Mouse (Mus musculus): Measurements from ENCODE around the gene Mxd1.

The Mxd1 gene

DNA sequence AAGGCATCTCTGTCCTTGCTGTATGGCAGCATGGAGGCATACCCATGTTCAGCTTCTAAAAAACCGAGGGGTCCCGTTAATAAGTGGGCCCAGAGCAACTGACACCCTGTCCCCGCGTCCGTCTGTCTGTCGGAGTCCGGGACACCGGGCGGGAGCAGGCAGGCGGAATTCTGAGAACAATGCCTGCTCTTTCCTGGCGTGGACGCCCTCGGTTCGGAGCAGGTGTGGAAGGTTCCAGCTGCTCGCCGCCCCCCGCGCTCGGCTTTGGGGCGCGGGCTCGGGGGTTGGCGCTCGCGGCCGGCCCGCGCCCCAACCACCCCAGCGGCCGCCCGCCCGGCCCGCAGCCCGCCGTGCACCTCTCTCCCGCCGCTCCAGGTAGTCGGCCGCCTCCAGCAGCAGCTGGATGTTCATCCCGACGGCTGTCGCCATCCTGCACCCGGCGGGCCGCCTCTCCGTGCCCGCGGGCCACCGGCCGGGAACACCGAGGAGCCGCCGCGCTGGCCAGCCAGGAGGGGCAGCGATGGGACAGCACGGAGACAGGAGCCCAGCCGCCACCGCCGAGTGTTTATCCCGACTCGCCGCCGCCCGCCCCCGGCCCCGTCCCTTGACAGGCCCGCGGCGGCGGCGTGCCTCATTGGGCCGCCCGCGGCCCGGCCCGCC, at the start of gene Mxd1:
Gene Mxd1, minus strand, starts transcription at position 582 of the 660 bp plus-strand sequence.
- DNase-seq (ENCODE audit: low spot score): no peak

DNA sequence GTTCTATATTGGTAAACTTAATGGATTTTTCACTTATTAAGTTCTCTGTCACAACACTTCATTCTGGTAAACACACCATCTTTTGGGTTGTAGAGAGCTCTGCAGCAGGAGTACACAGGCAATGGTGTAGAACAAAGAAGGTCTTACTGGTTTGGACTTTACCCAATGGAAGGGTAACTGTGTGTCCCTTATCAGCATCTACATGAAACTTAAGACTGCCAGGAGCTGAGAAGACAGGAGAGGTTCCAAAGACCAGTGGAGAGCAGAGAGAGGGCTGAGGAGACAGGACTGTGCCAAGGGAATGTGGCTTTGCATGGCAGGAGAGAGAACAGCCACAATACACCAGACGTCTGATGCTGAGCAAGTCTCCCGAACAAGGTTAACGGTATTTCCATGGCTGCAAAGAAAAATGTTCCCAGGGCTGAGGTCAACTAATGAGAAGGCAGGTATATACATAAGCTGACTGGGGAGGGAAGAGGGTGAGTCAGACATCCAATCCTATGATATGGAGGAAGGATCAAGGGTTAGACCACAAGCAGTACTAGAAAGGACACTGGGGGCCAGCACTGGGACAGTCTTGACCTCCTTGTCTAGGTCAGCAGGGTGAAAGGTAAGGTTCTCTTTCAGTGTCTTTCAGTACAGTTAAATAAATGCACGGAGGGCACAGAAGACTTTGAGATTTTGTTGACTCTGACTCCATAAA, 39.3 kb upstream of the Mxd1 start:
- DNase-seq (ENCODE audit: low spot score): no peak

DNA sequence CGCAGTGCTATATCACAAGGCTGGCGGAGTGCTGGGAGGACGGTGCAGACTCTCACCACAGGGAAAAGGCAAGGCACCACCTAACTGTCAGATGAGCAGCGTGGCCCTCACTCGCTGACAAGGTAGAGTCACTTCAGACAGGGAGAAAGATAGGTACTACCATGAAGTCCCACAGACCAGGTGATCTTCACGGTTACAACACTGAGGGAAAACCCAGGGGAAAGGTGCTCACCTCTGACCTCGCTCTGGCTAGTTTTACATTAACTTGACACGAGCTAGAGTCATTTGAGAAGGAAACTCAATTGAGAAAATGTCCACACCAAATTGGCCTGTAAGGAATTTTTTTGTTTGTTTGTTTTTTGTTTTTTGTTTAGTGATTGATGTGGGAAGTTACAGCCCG, 33.6 kb upstream of the Mxd1 start:
- DNase-seq (ENCODE audit: low spot score): no peak

DNA sequence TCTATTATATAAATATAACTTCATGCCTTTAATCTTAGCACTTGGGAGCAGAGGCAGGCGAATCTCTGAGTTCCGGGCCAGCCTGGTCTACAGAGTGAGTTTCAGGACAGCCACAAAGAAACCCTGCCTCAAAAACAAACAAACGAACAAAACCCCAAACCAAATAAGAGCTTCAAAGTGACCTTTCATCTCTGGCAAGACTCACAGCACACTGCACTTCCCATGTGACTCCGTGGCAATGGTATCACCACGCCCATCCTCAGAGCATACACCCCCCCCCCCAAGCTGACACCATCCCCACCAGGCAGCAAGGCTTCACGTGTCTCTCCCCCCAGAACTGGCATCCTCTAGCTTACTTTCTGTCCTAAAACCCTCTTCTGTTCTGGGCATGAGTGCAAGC, 28.9 kb upstream of the Mxd1 start:
- DNase-seq (ENCODE audit: low spot score): no peak

DNA sequence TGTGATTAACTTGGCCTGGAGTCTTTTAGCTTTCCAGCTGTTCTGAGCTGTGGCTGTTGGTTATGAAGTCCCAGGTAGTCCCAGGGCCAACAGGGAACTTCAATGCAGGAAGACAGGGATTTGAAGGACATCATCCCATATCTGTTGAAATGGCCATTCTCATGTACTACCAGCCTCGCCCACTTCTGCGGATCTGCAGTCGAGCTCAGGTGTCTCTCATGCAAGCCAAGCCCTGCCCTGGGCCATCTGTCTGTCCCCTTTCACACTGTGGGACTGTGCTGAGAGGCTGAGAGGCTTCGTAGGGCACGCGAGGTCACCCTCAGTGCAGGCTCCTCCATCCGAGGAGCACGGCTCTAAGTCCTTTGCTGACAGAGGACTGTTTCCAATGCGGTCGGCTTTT, 27.3 kb upstream of the Mxd1 start:
- DNase-seq (ENCODE audit: low spot score): no peak

DNA sequence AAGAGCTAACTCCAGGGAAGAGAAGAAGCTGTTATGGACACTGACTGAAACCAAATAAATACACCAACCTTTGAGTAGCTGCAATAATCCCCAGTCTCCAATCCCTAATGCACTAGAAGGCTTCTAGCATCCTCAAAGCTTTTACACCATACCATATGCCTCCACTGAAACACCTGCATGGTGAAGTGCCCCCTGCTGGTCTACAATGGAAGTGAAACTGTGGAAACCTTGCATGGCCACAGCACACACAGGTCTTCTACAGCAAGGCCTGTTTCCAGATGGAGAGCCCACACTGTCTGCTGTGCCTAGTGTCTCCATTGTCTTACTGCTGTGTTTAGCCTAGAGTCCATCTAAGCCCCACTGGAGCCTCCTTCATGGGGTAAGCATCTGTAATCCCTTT, 25.5 kb upstream of the Mxd1 start:
- no peak for DNase-seq (ENCODE audit: low spot score)

DNA sequence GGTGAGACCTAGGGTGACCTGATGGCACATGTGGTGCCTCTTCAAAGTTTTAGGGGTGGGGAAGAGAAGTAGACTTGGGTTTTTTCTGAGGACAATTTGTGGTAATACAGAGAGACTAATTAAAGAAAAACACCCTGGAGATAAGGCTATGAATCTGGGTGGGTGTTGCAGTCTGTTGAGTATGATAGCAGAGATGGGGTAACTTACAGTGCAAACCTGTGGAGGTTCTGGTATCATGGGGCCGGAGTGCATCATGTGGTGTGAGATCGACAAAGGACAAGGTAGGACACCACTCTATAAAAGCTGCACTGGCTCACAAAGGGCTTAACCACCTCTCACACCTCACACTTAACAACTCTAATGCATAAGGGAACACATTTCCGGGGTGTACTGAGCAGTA, 20.7 kb upstream of the Mxd1 start:
- no peak for DNase-seq (ENCODE audit: low spot score)

DNA sequence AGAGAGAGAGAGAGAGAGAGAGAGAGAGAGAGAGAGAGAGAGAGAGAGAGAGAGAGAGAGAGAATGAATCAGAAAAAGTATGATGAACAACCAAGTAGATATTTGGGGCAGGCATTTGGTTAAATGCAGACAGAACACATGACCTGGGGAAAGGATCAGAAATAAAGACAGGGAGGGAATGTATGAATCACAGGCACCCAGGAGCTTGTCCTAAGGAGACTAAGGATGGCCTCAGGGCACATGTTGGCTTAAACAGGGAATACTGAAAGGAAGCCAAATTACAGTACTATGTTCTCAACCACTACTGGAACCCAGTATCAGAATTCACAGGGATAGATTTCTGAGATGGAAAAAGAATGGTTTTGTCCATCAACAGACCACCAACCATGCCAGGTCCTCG, 18.0 kb upstream of the Mxd1 start:
- DNase-seq (ENCODE audit: low spot score): no peak

DNA sequence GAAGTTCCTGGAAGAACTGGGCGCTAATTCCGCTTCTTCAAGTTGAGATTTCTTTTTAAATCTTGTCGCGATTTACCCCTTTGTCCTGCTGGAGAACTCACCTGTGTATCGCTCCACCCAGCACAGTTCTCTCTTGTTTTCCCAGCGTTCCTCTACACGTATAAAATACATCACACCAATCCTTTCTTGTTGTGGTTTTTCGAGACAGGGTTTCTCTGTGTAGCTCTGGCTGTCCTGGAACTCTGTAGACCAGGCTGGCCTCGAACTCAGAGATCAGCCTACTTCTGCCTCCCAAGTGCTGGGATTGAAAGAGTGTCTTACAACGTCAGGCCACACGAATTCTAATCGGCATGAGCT, 15.7 kb upstream of the Mxd1 start:
- DNase-seq (ENCODE audit: low spot score): no peak

DNA sequence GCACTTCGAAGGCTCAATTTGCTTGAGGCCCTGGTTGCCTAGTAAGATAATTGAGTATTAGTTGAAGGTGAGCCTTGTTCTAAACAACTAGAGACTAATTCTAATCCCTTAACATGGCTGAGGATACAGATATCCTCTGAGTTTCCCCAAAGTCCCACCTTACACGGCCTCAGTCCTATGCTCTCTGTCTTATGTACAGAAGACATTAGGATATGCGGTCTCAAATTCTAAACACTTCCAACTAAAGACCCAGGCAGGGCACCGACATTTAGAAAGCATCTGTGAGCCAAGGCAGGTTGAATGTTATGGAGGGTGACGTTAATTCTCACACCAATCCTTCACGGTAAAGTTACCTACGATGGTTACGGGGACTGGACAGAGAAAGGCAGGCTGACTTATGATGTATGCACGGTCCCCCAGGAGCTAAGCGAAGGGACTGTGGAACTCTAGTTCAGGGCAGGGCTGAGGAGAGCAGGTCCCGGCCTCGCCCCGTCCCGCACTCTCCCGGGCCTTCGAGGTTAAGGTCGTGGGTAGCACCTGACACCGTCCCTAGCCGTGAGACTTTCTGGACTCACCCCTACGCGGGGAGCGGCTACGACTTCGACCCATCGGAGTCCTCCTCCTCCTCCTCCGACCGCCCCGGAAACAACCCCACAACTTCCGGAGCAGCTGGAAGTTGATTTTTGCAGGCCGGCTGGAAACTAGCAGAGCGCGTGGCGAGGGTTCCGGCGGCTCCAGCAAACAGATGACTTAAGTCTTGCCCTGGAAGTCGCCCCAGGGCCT, 15.1 kb upstream of the Mxd1 start, which contains the start of gene Snrnp27:
Gene Snrnp27, minus strand, starts transcription at position 651 of the 783 bp plus-strand sequence.
- DNase-seq (ENCODE audit: low spot score): peak; percentile 73

DNA sequence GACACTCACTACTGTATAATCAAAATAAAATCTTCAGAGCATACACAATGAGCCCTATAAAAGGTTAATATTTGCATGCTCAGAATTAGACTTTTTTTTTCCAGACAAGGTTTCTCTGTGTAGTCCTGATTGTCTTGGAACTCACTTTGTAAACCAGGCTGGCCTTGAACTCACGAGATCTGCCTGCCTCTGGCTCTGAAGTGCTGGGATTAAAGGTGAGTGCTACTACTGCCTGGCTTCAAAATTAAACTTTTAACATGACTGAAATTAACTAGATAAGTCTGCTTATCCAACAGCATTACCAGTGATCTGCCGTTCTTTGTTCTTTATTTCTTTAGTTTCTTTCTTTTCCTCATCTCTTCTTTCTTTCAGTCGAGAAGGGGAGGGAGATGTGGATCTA, 12.3 kb upstream of the Mxd1 start:
- no peak for DNase-seq (ENCODE audit: low spot score)

DNA sequence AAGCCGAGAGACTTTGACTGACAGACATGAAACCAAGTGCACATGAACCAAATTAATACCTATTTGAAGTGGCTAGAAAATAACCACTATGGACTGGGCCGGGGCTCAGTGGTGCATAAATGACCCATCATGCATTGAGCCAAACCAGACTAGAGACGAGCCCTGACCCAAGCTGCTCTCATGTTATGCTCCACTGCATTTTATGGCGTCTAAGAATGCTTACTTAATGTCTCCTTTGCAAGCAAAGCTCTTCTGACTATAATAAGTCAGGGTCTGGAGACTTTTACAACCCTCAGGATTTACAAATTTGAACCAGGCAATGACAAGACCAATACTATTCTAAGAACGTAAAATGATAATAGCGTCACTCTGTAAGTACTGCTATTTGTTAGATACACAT, 9.4 kb upstream of the Mxd1 start:
- no peak for DNase-seq (ENCODE audit: low spot score)

DNA sequence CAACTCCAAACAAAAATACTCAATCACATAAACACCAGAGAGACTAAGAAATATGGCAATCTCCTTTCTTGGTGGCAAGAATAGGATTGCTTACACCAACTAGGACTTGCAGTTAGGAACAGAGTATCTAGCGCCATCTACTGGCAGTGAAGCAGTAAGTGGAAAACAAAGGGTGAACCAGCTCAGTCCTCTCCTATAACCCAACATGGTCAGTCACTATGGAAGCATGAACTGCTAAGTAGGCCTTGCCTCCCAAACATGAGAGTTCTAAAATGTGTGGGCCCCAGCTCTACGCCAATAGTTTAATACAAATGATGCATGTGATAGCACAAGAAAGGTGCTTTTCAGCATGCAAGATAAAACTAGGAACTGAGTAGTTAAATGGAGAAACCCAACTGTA, 1.9 kb upstream of the Mxd1 start:
- peak; percentile 67 for DNase-seq (ENCODE audit: low spot score)

DNA sequence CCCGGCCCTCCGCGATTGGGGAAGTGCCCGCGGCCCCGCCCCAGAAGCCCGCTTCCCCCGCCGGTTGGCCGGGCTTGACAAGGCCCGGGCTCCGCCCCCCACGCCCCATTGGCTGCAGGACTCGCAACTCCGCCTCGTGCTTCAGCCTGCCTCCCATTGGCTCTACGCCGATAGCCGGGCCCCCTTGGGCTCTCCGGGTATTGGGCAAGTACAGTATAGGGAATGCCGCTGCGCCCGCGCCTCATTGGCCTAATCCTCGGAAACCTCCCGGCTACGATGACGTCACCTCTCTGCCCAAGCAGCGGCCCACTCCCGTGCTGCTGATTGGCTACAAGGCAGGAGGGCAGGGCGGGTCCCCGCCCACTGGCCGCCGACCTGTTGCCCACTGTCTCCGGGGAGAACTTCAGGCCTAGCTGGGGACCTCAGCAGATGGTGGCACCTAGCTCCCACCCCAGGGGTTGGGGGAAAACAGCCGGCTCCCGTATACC, 323 bp upstream of the Mxd1 start:
- DNase-seq (ENCODE audit: low spot score): peak; percentile 99

DNA sequence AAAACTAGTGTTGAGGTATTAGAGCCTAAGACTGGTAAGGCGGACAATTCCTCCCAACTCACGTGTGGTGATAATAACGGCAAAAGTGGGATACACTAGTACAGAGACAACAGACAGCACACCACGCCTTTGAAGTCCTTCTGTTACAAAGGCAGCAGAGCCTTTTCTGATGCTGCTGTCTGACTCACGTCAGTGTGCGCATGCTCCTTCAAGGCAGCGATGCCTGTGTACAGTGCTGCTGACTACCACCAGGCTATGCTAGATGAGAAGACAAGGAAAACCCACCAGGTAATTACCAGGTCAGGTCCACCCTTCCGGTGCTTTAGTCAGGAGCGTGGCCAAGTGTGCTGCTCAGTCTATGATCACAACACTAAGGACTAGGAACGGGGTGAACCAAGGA, 1.9 kb downstream of the Mxd1 start:
- DNase-seq (ENCODE audit: low spot score): no peak

DNA sequence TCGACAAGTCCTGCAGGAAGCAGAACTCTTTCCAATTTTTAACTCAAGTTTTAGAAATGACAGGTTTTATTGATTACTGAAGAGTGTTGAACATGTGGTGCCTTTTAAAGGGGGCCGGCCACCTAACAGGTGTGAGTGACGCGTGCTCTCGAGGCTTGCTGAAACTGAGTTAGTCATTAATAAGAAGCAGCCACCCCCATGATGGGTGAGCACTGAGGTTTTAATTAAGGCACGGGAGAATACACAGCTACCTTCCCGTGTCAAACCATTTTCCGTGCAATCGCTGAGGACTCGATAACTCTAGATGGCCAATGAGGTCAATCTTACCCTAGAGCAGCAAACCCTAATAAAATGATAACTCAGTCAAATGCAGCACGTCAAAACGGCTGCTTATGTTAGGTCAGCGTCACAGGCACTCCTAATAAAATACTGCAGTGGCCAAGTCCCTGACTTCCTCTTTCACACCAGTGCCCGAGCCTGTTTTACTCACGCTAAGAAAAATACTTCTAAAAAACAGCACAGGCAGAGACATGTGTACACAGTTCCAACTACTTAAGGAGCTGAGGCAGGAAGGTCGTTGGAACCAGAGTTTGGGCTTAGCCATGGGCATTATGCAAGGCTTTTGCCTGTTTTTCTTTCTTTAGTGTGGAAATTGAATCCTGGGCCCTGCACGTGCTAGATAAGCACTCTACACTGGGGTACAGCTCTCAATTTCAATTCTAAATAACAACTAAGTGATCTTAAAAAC, 3.2 kb downstream of the Mxd1 start:
- DNase-seq (ENCODE audit: low spot score): no peak

DNA sequence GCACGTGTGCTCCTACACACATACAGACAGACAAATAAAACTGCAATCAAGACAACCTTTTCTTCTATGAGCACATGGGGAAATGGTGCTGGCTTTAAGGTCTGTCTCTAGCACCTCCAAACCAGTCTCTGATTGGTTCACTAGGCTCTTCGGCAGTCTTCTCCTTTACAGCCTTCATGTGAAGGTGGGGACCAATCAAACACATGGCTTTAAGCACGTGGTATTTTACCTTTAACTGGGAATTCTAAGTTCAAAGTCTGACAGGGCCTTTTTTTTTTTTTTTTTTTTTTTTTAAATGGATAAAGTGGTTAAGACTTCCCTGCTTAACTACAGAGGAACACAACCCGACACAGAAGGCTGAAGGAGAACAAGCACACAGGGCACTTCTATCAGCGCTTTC, 3.9 kb downstream of the Mxd1 start:
- no peak for DNase-seq (ENCODE audit: low spot score)

DNA sequence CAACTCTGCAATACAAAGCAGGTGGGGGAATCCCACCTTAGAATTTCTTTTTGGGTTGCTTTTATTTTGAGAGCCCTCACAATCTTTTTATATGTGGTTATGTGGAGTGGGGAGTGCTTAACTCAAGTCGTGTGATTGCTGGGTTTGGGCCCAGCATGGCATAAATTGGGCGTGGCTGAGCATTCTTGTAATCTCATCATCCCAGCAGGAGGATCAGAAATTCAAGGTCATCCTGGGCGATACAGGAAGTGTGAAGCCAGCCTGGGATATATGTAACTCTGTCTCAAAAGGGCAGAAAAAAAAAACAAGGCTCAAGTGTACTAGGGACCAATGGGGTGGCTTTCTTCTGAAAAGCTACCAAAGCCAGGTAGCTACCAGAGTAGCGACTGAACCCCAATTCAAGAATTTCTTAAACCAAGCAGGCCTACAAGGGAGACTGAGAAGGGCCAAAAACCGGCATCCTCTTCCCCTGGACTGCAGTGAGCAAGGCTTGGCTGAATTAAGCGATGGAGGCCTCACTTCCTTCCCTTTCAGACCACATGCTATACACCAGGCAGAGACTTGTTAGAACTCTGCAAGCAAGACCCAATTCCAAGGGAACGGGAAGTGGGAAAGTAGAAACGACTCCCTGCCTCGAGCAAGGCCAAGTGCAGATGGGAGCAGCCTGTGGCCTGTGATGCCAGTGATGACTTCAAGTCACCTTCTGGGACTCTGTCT, 8.6 kb downstream of the Mxd1 start:
- DNase-seq (ENCODE audit: low spot score): no peak

DNA sequence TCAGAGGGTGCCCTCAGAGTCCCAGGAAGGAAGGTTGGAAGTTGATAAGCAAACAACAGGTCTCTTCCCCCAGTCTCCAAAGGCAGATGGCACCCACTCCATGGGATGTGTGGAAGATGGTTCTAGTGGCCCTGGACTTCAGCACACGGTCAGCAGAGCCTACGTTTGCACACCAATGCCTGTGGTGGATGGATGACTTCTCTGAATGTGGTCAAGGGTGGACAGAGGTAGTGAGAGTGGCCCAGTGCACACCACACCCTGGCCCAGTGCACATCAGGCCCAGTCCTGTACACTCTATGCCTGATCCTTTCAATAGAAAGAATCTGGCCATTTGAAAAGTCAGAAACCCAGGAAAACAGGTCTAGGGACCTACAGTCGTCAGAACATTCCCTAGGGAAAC, 10.5 kb downstream of the Mxd1 start:
- no peak for DNase-seq (ENCODE audit: low spot score)

DNA sequence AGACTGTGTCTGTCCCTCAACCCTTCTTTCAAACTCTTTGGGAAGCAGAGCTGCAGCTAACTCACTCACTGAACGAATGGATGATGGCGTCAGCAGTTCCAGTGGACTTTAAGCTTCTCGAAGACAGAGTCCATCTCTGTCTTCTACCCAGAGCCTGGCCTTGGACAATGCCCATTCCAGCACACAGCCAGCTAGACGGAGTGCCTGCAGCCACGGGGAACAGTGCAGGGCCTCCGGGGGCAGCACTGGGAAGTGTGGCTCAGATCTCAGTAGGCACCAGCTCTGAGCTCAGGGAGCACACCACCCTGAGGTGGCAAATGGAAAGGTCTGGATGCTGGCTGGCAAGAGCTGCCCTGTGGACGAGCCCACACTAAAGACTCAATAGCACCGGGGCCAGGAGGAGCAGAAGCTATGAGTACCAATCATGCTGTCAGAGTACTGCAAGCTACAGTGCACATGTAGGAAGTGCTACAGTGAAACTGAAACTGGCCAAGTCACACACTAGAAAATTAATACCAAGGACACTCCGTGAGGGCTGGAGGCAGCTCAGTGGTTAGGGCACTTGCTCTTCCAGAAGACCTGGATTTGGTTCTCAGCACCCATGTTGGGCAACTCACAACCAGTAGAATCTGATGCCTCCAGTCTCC, 14.6 kb downstream of the Mxd1 start:
- DNase-seq (ENCODE audit: low spot score): no peak

DNA sequence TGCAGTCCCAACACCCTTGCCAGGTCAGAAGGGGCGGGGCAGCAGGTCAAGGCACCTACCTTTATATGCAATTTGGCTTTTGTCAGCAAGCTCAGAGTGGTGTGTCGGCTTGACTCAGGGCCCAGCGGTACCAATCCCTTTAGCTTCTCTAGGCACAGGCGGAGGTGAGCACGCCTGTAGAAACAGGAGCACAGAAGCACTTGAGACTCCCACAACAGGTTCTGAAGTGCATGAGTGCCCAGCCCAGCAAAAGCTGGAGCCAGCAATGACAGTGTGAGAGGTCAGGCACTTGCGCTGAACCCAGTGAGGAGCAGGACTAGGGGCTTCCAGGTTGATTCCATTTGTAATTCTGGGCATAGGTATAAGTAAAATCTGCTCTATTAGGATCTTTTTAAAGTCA, 15.9 kb downstream of the Mxd1 start:
- DNase-seq (ENCODE audit: low spot score): no peak

Data from layer of hippocampus, adult 9-10 months (tissue).